Mouse (Mus musculus) E14TG2a.4 (cell line): ENCODE measurements around the gene Trappc12.
A peak's percentile ranks its signal among the peaks of the same experiment; 100 is the strongest.

Experiments used
- H3K27me3 ChIP-seq: 2 replicates; pipeline ENCODE4 v1.6.1; 2014; ENCODE audit warnings: low read length, control low read depth; ENCODE audit not compliant: insufficient read depth
- H3K36me3 ChIP-seq: 2 replicates; pipeline ENCODE4 v1.6.1; 2014; ENCODE audit warnings: low read length, control low read depth; ENCODE audit not compliant: insufficient read depth
- H3K4me1 ChIP-seq: replicated peaks from 2 replicates; pipeline ENCODE4 v1.6.1; 2014; ENCODE audit warnings: low read depth, low read length, control low read depth
- H3K4me3 ChIP-seq: replicated peaks from 2 replicates; pipeline ENCODE4 v1.5.1; 2014; ENCODE audit warnings: mild to moderate bottlenecking, low read length
- H3K9me3 ChIP-seq: 2 replicates; pipeline ENCODE4 v1.6.1; 2014; ENCODE audit warnings: low read length, control low read depth
- CTCF ChIP-seq: conservative IDR thresholded peaks from 2 replicates; pipeline ENCODE4 v1.5.1; 2014; ENCODE audit warnings: low read length
- NANOG ChIP-seq: IDR thresholded peaks from 2 replicates; pipeline ENCODE4 v1.6.1; 2014; ENCODE audit warnings: borderline replicate concordance, low read length, mixed read lengths
- POU5F1 ChIP-seq: IDR thresholded peaks from 2 replicates; pipeline ENCODE4 v1.6.1; 2014; ENCODE audit warnings: low read length, borderline replicate concordance

The Trappc12 gene

GRCm38 (mm10) chr12:28666734-28667133, 83.5 kb downstream of the Trappc12 start:
- Histone ChIP-seq H3K27me3 (no peaks in the 10 kb centered on the region), H3K4me1 (no peaks in the 10 kb centered on the region), H3K36me3 (no peaks in the 10 kb centered on the region), H3K4me3 (no peak overlapping the region), H3K9me3 (no peaks in the 10 kb centered on the region)
- no peak for TF ChIP-seq POU5F1
- no peak for TF ChIP-seq NANOG
- no peak for TF ChIP-seq CTCF

GRCm38 (mm10) chr12:28662628-28663027, 87.6 kb downstream of the Trappc12 start:
- TF ChIP-seq NANOG (no peak), CTCF (no peak), POU5F1 (no peak)

GRCm38 (mm10) chr12:28649141-28650110, 100.8 kb downstream of the Trappc12 start, which contains the start of gene Rnaseh1:
Gene Rnaseh1 (plus strand): TSS chr12:28649602.
- H3K36me3 ChIP-seq, result peaks cover 28% of the 10 kb centered on the region
- no peaks in the 10 kb centered on the region for H3K9me3 ChIP-seq
- H3K4me3 ChIP-seq, result peak within 1 kb of the TSS; percentile 95
- H3K27me3 ChIP-seq, result peaks cover 3% of the 10 kb centered on the region; the same call in 1 of the 2 replicates
- H3K4me1 ChIP-seq, result peaks cover 28% of the 10 kb centered on the region
- TF ChIP-seq NANOG (no peak), CTCF (no peak), POU5F1 (no peak)

More at GRCm38 (mm10) chr12:28662628-28663027, 87.6 kb downstream of the Trappc12 start:
- H3K9me3 ChIP-seq, result no peaks in the 10 kb centered on the region
- peaks cover 36% of the 10 kb centered on the region for H3K36me3 ChIP-seq
- no peak overlapping the region for H3K4me3 ChIP-seq
- no peaks in the 10 kb centered on the region for H3K27me3 ChIP-seq
- peaks cover 29% of the 10 kb centered on the region for H3K4me1 ChIP-seq
